Mouse (Mus musculus): ENCODE measurements around the gene Cd200. TPM values are rescaled to one million over a fixed set of nuclear protein-coding genes. Genes with fewer than 3 reads are reported as not detected.

Gene Cd200
- polyA plus RNA-seq, 1 experiment, result not detected

- Histone ChIP-seq H3K4me3 (replicated peaks) (no peak overlapping the region), H3K27me3 (replicated peaks) (no peaks in the 10 kb centered on the region), H3K36me3 (replicated peaks; ENCODE audit: low read length) (no peaks in the 10 kb centered on the region), H3K9me3 (0 out of 2 replicates have a peak, but pooled peaks cover 3% of the 10 kb centered on the region), H3K4me1 (no peaks in the 10 kb centered on the region)
- TF ChIP-seq FLI1 (IDR thresholded peaks at IDR 0.05; ENCODE audit: low read length) (no peak), GATA1 (IDR thresholded peaks at IDR 0.05; ENCODE audit: borderline replicate concordance, low read length) (no peak)
These were observed 61.9 kb downstream of the Cd200 start for GRCm38 (mm10) chr16:45346930-45347387.

DNA sequence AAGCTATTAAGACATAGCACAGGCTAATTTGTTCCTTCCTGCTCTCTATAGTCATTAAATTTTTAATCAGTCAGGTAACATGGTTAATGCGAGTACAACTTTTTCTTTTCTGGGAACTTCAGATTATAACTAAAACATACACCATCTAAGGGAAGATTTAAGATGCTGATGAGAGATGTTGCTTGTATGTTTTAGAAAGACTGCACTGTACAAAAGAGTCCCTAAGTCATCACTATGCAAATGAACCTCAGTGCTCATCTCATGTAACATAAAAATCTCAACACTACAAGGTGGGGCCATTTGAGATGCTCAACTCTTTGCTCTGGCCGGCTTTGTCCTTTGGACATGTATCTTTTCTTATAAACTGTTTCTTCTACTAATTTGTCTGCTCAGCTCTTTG lies 62.5 kb downstream of the Cd200 start:
- TF ChIP-seq FLI1 (IDR thresholded peaks at IDR 0.05; ENCODE audit: low read length) (no peak), GATA1 (IDR thresholded peaks at IDR 0.05; ENCODE audit: borderline replicate concordance, low read length) (no peak)

DNA sequence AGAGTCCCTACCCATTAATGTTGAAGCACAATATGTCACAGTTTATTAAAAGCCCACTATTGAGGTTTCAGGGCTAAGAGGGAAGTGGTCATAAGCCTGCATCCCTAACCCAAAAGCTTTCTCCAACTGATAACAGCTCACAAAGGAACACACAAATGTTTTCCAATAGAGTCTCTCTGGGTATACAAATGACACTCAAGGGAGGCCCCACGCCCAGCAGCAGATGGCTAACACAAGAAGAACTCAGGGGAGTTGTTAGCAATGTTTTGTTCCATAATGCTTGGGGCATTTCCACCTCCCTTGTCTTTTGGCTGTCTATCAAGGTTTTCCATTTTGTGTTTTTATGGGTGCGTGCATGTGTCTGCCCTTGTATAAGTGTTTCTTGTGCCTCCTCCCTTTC lies 64.0 kb downstream of the Cd200 start:
- Histone ChIP-seq H3K9me3 (0 out of 2 replicates have a peak, but pooled peaks cover 3% of the 10 kb centered on the region), H3K36me3 (replicated peaks; ENCODE audit: low read length) (no peaks in the 10 kb centered on the region), H3K4me3 (replicated peaks) (no peak overlapping the region), H3K4me1 (no peaks in the 10 kb centered on the region), H3K27me3 (replicated peaks) (no peaks in the 10 kb centered on the region)
- no peak for TF ChIP-seq GATA1 (IDR thresholded peaks at IDR 0.05; ENCODE audit: borderline replicate concordance, low read length)
- TF ChIP-seq FLI1 (IDR thresholded peaks at IDR 0.05; ENCODE audit: low read length), result no peak

More for the DNA sequence above, 62.5 kb downstream of the Cd200 start:
- Histone ChIP-seq H3K4me3 (replicated peaks) (no peak overlapping the region), H3K4me1 (no peaks in the 10 kb centered on the region), H3K36me3 (replicated peaks; ENCODE audit: low read length) (no peaks in the 10 kb centered on the region), H3K9me3 (0 out of 2 replicates have a peak, but pooled peaks cover 3% of the 10 kb centered on the region), H3K27me3 (replicated peaks) (no peaks in the 10 kb centered on the region)

- TF ChIP-seq GATA1 (IDR thresholded peaks at IDR 0.05; ENCODE audit: borderline replicate concordance, low read length) (no peak), FLI1 (IDR thresholded peaks at IDR 0.05; ENCODE audit: low read length) (no peak)
- H3K4me1 ChIP-seq, result no peaks in the 10 kb centered on the region
- no peak overlapping the region for H3K4me3 ChIP-seq (replicated peaks)
- H3K27me3 ChIP-seq (replicated peaks), result no peaks in the 10 kb centered on the region
- H3K36me3 ChIP-seq (replicated peaks; ENCODE audit: low read length), result no peaks in the 10 kb centered on the region
- H3K9me3 ChIP-seq, result no peaks in the 10 kb centered on the region
These were observed 72.4 kb downstream of the Cd200 start for GRCm38 (mm10) chr16:45336478-45336877.

- H3K9me3 ChIP-seq, result no peaks in the 10 kb centered on the region
- TF ChIP-seq FLI1 (IDR thresholded peaks at IDR 0.05; ENCODE audit: low read length) (no peak), GATA1 (IDR thresholded peaks at IDR 0.05; ENCODE audit: borderline replicate concordance, low read length) (no peak)
These were observed 74.0 kb downstream of the Cd200 start for GRCm38 (mm10) chr16:45334891-45335290.

GRCm38 (mm10) chr16:45334376-45334765 lies 74.5 kb downstream of the Cd200 start:
- Histone ChIP-seq H3K36me3 (replicated peaks; ENCODE audit: low read length) (no peaks in the 10 kb centered on the region), H3K27me3 (replicated peaks) (no peaks in the 10 kb centered on the region)
- TF ChIP-seq FLI1 (IDR thresholded peaks at IDR 0.05; ENCODE audit: low read length) (no peak), GATA1 (IDR thresholded peaks at IDR 0.05; ENCODE audit: borderline replicate concordance, low read length) (no peak)

More at GRCm38 (mm10) chr16:45334891-45335290, 74.0 kb downstream of the Cd200 start:
- no peak overlapping the region for H3K4me3 ChIP-seq (replicated peaks)
- H3K27me3 ChIP-seq (replicated peaks), result no peaks in the 10 kb centered on the region
- no peaks in the 10 kb centered on the region for H3K4me1 ChIP-seq
- H3K36me3 ChIP-seq (replicated peaks; ENCODE audit: low read length), result no peaks in the 10 kb centered on the region

DNA sequence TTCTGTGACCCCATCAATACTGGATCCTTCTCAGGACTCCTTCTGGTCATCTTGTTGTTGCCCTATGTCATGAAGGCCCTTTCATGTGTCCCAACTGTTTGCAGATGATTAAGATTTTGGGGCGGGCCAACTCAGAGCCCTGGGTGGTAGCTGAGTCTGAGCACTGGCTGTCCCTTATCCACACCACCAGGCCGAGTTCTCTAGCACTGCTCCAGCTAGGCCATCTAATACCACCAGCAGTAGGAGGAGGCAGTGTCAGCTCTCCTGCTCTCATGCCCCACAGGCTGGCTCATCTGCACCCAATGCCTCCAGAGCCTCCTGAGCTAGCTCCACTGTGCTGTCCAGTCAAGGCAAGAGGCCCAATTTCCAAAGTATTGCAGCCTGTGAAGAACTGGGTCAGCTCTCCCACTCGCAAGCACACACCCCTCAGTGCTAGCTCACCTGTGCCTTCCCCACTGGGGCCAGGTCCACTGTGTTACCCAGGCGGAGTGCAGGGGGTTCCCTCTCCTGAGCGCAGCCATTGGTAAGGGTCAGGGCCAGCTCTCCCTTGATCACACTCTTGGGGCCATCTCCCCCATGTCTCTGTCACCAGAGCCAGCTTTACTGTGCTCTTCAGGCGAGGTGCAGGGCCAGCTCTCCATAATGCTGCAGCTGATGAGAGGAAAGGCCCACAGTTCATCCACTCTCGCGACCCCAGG lies 75.0 kb downstream of the Cd200 start:
- Histone ChIP-seq H3K4me1 (no peaks in the 10 kb centered on the region), H3K27me3 (replicated peaks) (no peaks in the 10 kb centered on the region), H3K36me3 (replicated peaks; ENCODE audit: low read length) (no peaks in the 10 kb centered on the region), H3K9me3 (no peaks in the 10 kb centered on the region), H3K4me3 (replicated peaks) (no peak overlapping the region)
- TF ChIP-seq GATA1 (IDR thresholded peaks at IDR 0.05; ENCODE audit: borderline replicate concordance, low read length), result no peak
- TF ChIP-seq FLI1 (IDR thresholded peaks at IDR 0.05; ENCODE audit: low read length), result no peak

More at GRCm38 (mm10) chr16:45334376-45334765, 74.5 kb downstream of the Cd200 start:
- H3K4me3 ChIP-seq (replicated peaks), result no peak overlapping the region
- H3K9me3 ChIP-seq, result no peaks in the 10 kb centered on the region
- H3K4me1 ChIP-seq, result no peaks in the 10 kb centered on the region

GRCm38 (mm10) chr16:45332591-45332990 lies 76.3 kb downstream of the Cd200 start:
- Histone ChIP-seq H3K9me3 (no peaks in the 10 kb centered on the region), H3K4me1 (no peaks in the 10 kb centered on the region)
- no peak for TF ChIP-seq FLI1 (IDR thresholded peaks at IDR 0.05; ENCODE audit: low read length)
- no peak for TF ChIP-seq GATA1 (IDR thresholded peaks at IDR 0.05; ENCODE audit: borderline replicate concordance, low read length)

More at GRCm38 (mm10) chr16:45332591-45332990, 76.3 kb downstream of the Cd200 start:
- no peak overlapping the region for H3K4me3 ChIP-seq (replicated peaks)
- no peaks in the 10 kb centered on the region for H3K36me3 ChIP-seq (replicated peaks; ENCODE audit: low read length)
- no peaks in the 10 kb centered on the region for H3K27me3 ChIP-seq (replicated peaks)

Other genes with a start within 250 kb of the Cd200 start
- not detected in 2 replicates for gene Btla, start 184.7 kb downstream of the Cd200 start, polyA plus RNA-seq (2012; ENCODE audit: insufficient read depth, low replicate concordance)
- gene Gm609, start 83.9 kb upstream of the Cd200 start, polyA plus RNA-seq (2012; ENCODE audit: insufficient read depth, low replicate concordance), result not detected in 2 replicates
- gene Gm17783, start 123.0 kb upstream of the Cd200 start, polyA plus RNA-seq (2012; ENCODE audit: insufficient read depth, low replicate concordance), result not detected in 2 replicates
- not detected in 2 replicates for gene Slc9c1, start 126.3 kb upstream of the Cd200 start, polyA plus RNA-seq (2012; ENCODE audit: insufficient read depth, low replicate concordance)
- 1.9 TPM in 1 of 2 replicates, not detected in the other for gene Gcsam, start 201.3 kb upstream of the Cd200 start, polyA plus RNA-seq (2012; ENCODE audit: insufficient read depth, low replicate concordance)
- gene BC016579, start 245.0 kb upstream of the Cd200 start, polyA plus RNA-seq (2012; ENCODE audit: insufficient read depth, low replicate concordance), result 0.83 and 2.1 TPM in 2 replicates